In genomic region chr19:31262438-31262837, GRCm38 (mm10) we compare ENCODE assay signal across 25 mouse cellular contexts.
DNase-seq lines count a peak whose midpoint lies in the region; ATAC-seq lines count a peak whose summit lies in the region.
"Had no signal": no experiment of that assay in that cellular context is flagged by ENCODE, and none has a peak within 500 bp of the region (broad histone marks: within the 10 kb centered on the region; RNA-seq: fewer than 3 reads in every experiment).

No protein-coding gene starts in this region.

- no peaks in the 10 kb centered on the region for H3K9me3 ChIP-seq in forebrain, embryonic 15.5 days
- no peaks in the 10 kb centered on the region for H3K9me3 ChIP-seq in forebrain, embryonic 11.5 days (ENCODE audit: control insufficient read depth, low read length)
- H3K9me3 ChIP-seq in forebrain, embryonic 16.5 days (ENCODE audit: control insufficient read depth, low read length), result no peaks in the 10 kb centered on the region
- H3K9me3 ChIP-seq: embryonic facial prominence, embryonic 12.5 days; embryonic facial prominence, embryonic 15.5 days had no signal

- H3K36me3 ChIP-seq in forebrain, embryonic 15.5 days, result no peaks in the 10 kb centered on the region
- H3K36me3 ChIP-seq in forebrain, embryonic 11.5 days (ENCODE audit: control insufficient read depth, insufficient read depth, low read length), result no peaks in the 10 kb centered on the region
- H3K36me3 ChIP-seq in forebrain, embryonic 16.5 days (ENCODE audit: control insufficient read depth, insufficient read depth), result no peaks in the 10 kb centered on the region
- H3K36me3 ChIP-seq: embryonic facial prominence, embryonic 12.5 days; embryonic facial prominence, embryonic 15.5 days had no signal

- H3K27me3 ChIP-seq in forebrain, embryonic 15.5 days, result no peaks in the 10 kb centered on the region
- H3K27me3 ChIP-seq in forebrain, embryonic 11.5 days (ENCODE audit: control insufficient read depth, insufficient read depth, low read length), result no peaks in the 10 kb centered on the region
- no peaks in the 10 kb centered on the region; the same call in 1 of the 2 replicates for H3K27me3 ChIP-seq in forebrain, embryonic 16.5 days (replicated peaks; ENCODE audit: control insufficient read depth, insufficient read depth, low read length)
- H3K27me3 ChIP-seq: embryonic facial prominence, embryonic 12.5 days; embryonic facial prominence, embryonic 15.5 days had no signal

- no peak overlapping the region for H3K4me3 ChIP-seq in forebrain, embryonic 15.5 days
- no peak overlapping the region for H3K4me3 ChIP-seq in forebrain, embryonic 11.5 days (ENCODE audit: low read depth, low read length)
- no peak overlapping the region for H3K4me3 ChIP-seq in forebrain, embryonic 16.5 days (replicated peaks; ENCODE audit: low read length)
- H3K4me3 ChIP-seq: embryonic facial prominence, embryonic 12.5 days; embryonic facial prominence, embryonic 15.5 days had no signal

- no peak overlapping the region for H3K4me2 ChIP-seq in forebrain, embryonic 15.5 days (replicated peaks)
- H3K4me2 ChIP-seq in forebrain, embryonic 11.5 days (ENCODE audit: low read depth, low read length, severe bottlenecking), result no peak overlapping the region
- no peak overlapping the region for H3K4me2 ChIP-seq in forebrain, embryonic 16.5 days (ENCODE audit: low read length)
- H3K4me2 ChIP-seq: embryonic facial prominence, embryonic 12.5 days; embryonic facial prominence, embryonic 15.5 days; heart, embryonic 11.5 days; hindbrain, embryonic 14.5 days had no signal

- H3K27ac ChIP-seq in forebrain, embryonic 15.5 days (replicated peaks), result no peak overlapping the region
- H3K27ac ChIP-seq in forebrain, embryonic 11.5 days (ENCODE audit: low read depth, low read length), result no peak overlapping the region
- no peak overlapping the region for H3K27ac ChIP-seq in forebrain, embryonic 16.5 days (ENCODE audit: low read length)
- H3K27ac ChIP-seq: embryonic facial prominence, embryonic 12.5 days; embryonic facial prominence, embryonic 15.5 days; hindbrain, embryonic 14.5 days; hindbrain, postnatal 0 days had no signal

- 0 out of 2 replicates have a peak, but pooled peaks have one; percentile 29 for ATAC-seq in forebrain, embryonic 15.5 days (replicated peaks)
- ATAC-seq in forebrain, embryonic 11.5 days (replicated peaks; ENCODE audit: low FRiP score), result no peak
- ATAC-seq in forebrain, embryonic 16.5 days, result peak; percentile 67
- ATAC-seq: hindbrain, postnatal 0 days; inflammation-experienced regulatory T-cells, adult 6 months; intestine, embryonic 16.5 days; Patski had no signal

- WGBS in forebrain, embryonic 15.5 days, result 14% methylated on average over 1 of the region's 1 CpGs
- whole genome bisulfite sequencing in forebrain, embryonic 11.5 days, result 69% methylated on average over 1 of the region's 1 CpGs
- WGBS in forebrain, embryonic 16.5 days, result 20% methylated on average over 1 of the region's 1 CpGs

- peaks cover 11% of the 10 kb centered on the region; the same call in 1 of the 2 replicates for H3K4me1 ChIP-seq in forebrain, embryonic 15.5 days
- H3K4me1 ChIP-seq in forebrain, embryonic 11.5 days (replicated peaks; ENCODE audit: control insufficient read depth, insufficient read depth, low read length), result no peaks in the 10 kb centered on the region
- no peaks in the 10 kb centered on the region; the same call in 1 of the 2 replicates for H3K4me1 ChIP-seq in forebrain, embryonic 16.5 days (replicated peaks; ENCODE audit: control insufficient read depth, insufficient read depth, low read length)
- H3K4me1 ChIP-seq: embryonic facial prominence, embryonic 15.5 days had no signal

- H3K9ac ChIP-seq in forebrain, embryonic 15.5 days (replicated peaks), result no peak overlapping the region
- no peak overlapping the region for H3K9ac ChIP-seq in forebrain, embryonic 11.5 days (ENCODE audit: low read length)
- no peak overlapping the region for H3K9ac ChIP-seq in forebrain, embryonic 16.5 days (replicated peaks; ENCODE audit: low read depth, low read length)
- H3K9ac ChIP-seq: embryonic facial prominence, embryonic 12.5 days; embryonic facial prominence, embryonic 15.5 days; hindbrain, embryonic 14.5 days had no signal

- DNase-seq in adrenal gland, adult 2 months, result peak; percentile 5
- DNase-seq in adrenal gland, postnatal 10 days, result no peak
- DNase-seq in forebrain, embryonic 11.5 days (ENCODE audit: low spot score), result no peak
- peak; percentile 74 for DNase-seq in Muller cell, postnatal 12 days (ENCODE audit: inconsistent ontology term)
- no peak for DNase-seq in left cerebral cortex, adult 11 months (ENCODE audit: low spot score)
- DNase-seq in gastrocnemius, postnatal 4 days (ENCODE audit: low spot score in 2 of 2), result no peak
- DNase-seq: adrenal gland, postnatal 25 days; cerebellum, adult 11 months; cerebellum, adult 2 months; cerebellum, adult 9-11 months; cerebellum, postnatal 25 days; gastrocnemius, postnatal 10 days; gastrocnemius, postnatal 36 days; heart, adult 11 months; kidney, adult 18-20 months had no signal

Comparison
In these comparisons a context has a peak if more than half of its experiments do, and no peak if none do; other contexts are left out.
1. DNase-seq: peak in adrenal gland, adult 2 months (single experiment) and Muller cell, postnatal 12 days (single experiment); none in adrenal gland, postnatal 10 days (single experiment), forebrain, embryonic 11.5 days (single experiment), left cerebral cortex, adult 11 months (single experiment) and gastrocnemius, postnatal 4 days (0 of 2).